Mouse (Mus musculus): ENCODE results near the gene Pgp. TPM values are rescaled to one million over a fixed set of nuclear protein-coding genes. Genes with fewer than 3 reads are reported as not detected.

Gene Pgp
- polyA plus RNA-seq, 1 experiment = 48.8 TPM

- Histone ChIP-seq H3K4me3 (replicated peaks) (no peak overlapping the region), H3K9me3 (no peaks in the 10 kb centered on the region), H3K27me3 (replicated peaks) (no peaks in the 10 kb centered on the region), H3K36me3 (replicated peaks; ENCODE audit: low read length) (peaks cover 66% of the 10 kb centered on the region), H3K4me1 (peaks cover 60% of the 10 kb centered on the region)
- TF ChIP-seq GATA1 (IDR thresholded peaks at IDR 0.05; ENCODE audit: borderline replicate concordance, low read length) (no peak), FLI1 (IDR thresholded peaks at IDR 0.05; ENCODE audit: low read length) (no peak)
These were observed 5.4 kb downstream of the Pgp start for GRCm38 (mm10) chr17:24475586-24475985.

- peaks cover 66% of the 10 kb centered on the region for H3K36me3 ChIP-seq (replicated peaks; ENCODE audit: low read length)
- H3K4me1 ChIP-seq = peaks cover 56% of the 10 kb centered on the region
- no peaks in the 10 kb centered on the region for H3K27me3 ChIP-seq (replicated peaks)
- H3K4me3 ChIP-seq (replicated peaks) = peak overlapping the region; percentile 2
- TF ChIP-seq FLI1 (IDR thresholded peaks at IDR 0.05; ENCODE audit: low read length) = no peak
- no peak for TF ChIP-seq GATA1 (IDR thresholded peaks at IDR 0.05; ENCODE audit: borderline replicate concordance, low read length)
- no peaks in the 10 kb centered on the region for H3K9me3 ChIP-seq
These were observed 6.0 kb downstream of the Pgp start for GRCm38 (mm10) chr17:24476022-24476776.

GRCm38 (mm10) chr17:24477053-24477984, 7.1 kb downstream of the Pgp start:
- peaks cover 51% of the 10 kb centered on the region for H3K4me1 ChIP-seq

DNA sequence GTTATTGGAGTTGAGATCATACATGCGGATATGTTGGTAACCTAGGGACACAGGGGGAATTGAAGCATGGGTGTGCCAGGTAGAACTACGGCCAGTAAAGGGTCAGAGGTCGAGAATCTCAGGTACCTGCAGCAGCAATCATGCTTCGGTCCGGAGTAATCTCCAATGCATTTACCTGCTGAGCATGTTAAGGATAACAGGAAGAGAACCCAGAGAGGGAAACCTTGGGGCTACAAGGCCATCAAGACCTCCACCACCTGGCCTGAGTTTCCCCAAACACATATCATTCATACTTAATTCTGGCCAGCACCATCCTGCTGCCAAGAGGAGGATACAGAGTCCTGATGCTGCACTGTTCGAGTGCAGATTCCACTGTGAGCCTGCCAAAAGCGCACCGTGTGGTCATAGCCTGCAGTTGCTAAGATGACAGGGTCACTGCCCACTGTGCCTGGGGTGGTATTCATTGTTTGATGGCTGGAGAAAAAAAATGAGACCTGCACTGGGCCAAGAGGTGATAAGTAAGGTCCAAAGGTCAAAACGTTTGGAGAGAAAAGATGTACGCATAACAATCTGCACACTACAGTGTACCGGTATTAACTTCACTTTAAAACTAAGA, 7.9 kb downstream of the Pgp start:
- H3K9me3 ChIP-seq = no peaks in the 10 kb centered on the region
- peaks cover 43% of the 10 kb centered on the region for H3K4me1 ChIP-seq
- no peaks in the 10 kb centered on the region for H3K27me3 ChIP-seq (replicated peaks)
- H3K4me3 ChIP-seq (replicated peaks) = peak overlapping the region; percentile 96
- H3K36me3 ChIP-seq (replicated peaks; ENCODE audit: low read length) = peaks cover 50% of the 10 kb centered on the region
- no peak for TF ChIP-seq GATA1 (IDR thresholded peaks at IDR 0.05; ENCODE audit: borderline replicate concordance, low read length)
- no peak for TF ChIP-seq FLI1 (IDR thresholded peaks at IDR 0.05; ENCODE audit: low read length)

More at GRCm38 (mm10) chr17:24477053-24477984, 7.1 kb downstream of the Pgp start:
- Histone ChIP-seq H3K27me3 (replicated peaks) (no peaks in the 10 kb centered on the region), H3K36me3 (replicated peaks; ENCODE audit: low read length) (peaks cover 58% of the 10 kb centered on the region), H3K4me3 (replicated peaks) (peak overlapping the region; percentile 96), H3K9me3 (no peaks in the 10 kb centered on the region)
- TF ChIP-seq GATA1 (IDR thresholded peaks at IDR 0.05; ENCODE audit: borderline replicate concordance, low read length) (no peak), FLI1 (IDR thresholded peaks at IDR 0.05; ENCODE audit: low read length) (no peak)

DNA sequence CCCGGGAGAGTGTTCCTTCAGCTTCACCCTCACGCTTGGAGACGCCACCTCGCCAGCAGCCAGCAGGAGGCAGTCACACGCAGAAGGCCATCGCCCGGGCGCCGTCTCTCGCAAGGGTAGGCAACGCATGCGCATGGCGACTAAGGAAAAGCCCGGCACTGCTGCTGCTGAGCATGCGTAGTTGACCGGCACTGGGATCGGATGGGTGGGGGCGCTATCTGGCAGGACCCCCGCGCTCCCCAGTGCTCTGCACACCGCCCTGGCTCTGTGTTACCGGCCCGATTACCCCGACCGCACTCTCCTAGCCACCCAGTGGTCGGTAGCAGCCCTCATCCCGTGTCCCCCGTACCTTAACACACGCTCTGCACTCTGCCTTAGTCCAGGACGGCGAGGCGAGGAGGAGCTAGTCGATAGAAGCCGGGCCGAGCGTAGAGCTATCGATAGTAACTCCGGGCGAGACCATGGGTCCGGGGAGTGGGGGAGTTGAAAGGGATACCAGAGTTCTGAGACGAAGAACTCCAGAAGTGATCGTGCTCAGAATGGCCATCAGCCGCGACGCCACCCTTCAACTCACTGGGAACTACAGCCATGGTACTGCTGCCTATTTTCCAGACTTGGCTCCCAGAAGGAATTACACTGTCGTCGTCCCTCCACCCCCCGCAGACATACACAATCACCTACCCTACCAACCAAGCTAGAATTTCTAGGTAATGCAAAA, 8.6 kb downstream of the Pgp start, which contains the start of gene Mlst8:
Gene Mlst8, minus strand, starts transcription at position 416 of the 718 bp plus-strand sequence.
- Histone ChIP-seq H3K36me3 (replicated peaks; ENCODE audit: low read length) (peaks cover 43% of the 10 kb centered on the region), H3K9me3 (no peaks in the 10 kb centered on the region), H3K4me3 (replicated peaks) (peak within 1 kb of the TSS; percentile 96), H3K27me3 (replicated peaks) (peaks cover 5% of the 10 kb centered on the region), H3K4me1 (peaks cover 36% of the 10 kb centered on the region)
- TF ChIP-seq FLI1 (IDR thresholded peaks at IDR 0.05; ENCODE audit: low read length) (no peak), GATA1 (IDR thresholded peaks at IDR 0.05; ENCODE audit: borderline replicate concordance, low read length) (no peak)

GRCm38 (mm10) chr17:24479431-24479830, 9.2 kb downstream of the Pgp start:
- TF ChIP-seq GATA1 (IDR thresholded peaks at IDR 0.05; ENCODE audit: borderline replicate concordance, low read length) = no peak
- TF ChIP-seq FLI1 (IDR thresholded peaks at IDR 0.05; ENCODE audit: low read length) = no peak
- H3K4me1 ChIP-seq = peaks cover 32% of the 10 kb centered on the region
- H3K4me3 ChIP-seq (replicated peaks) = peak overlapping the region; percentile 96
- no peaks in the 10 kb centered on the region for H3K9me3 ChIP-seq
- peaks cover 36% of the 10 kb centered on the region for H3K36me3 ChIP-seq (replicated peaks; ENCODE audit: low read length)
- peaks cover 5% of the 10 kb centered on the region for H3K27me3 ChIP-seq (replicated peaks)

DNA sequence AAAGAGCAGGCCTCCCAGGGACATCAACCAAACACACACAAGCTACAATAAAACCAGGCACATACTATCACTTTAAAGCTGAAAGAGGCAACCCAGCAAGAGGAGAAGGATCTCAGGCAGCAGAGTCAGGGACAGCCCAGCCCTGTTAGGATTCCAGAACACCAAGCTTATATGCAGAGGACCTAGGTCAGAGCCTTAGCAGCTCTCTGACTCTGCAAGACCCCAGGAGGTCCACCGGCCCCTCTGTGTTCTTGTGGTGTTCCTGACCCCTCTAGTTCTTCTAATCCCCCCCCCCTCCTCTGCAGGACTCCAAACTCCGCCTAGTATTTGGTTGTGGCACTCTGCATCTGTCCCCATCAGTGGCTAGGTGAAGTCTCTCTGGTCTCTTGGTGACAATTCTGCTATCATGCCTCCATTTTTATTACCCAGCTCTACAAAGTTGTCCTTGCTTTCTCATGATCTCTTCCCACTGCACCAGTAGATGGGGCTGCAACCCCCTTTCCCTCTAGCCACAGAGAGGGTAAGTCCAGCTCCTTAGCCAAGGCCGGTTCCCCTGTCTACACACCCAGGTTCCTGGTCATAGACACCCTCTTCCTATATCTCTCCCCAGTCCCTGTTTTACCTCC, 10.1 kb downstream of the Pgp start:
- peak overlapping the region; percentile 83 for H3K4me3 ChIP-seq (replicated peaks)
- H3K36me3 ChIP-seq (replicated peaks; ENCODE audit: low read length) = peaks cover 28% of the 10 kb centered on the region
- TF ChIP-seq GATA1 (IDR thresholded peaks at IDR 0.05; ENCODE audit: borderline replicate concordance, low read length) = no peak
- no peak for TF ChIP-seq FLI1 (IDR thresholded peaks at IDR 0.05; ENCODE audit: low read length)
- H3K27me3 ChIP-seq (replicated peaks) = peaks cover 12% of the 10 kb centered on the region
- H3K9me3 ChIP-seq = no peaks in the 10 kb centered on the region
- peaks cover 35% of the 10 kb centered on the region for H3K4me1 ChIP-seq

- H3K36me3 ChIP-seq (replicated peaks; ENCODE audit: low read length) = peaks cover 19% of the 10 kb centered on the region
- H3K9me3 ChIP-seq = no peaks in the 10 kb centered on the region
- H3K4me1 ChIP-seq = peaks cover 39% of the 10 kb centered on the region
- no peak overlapping the region for H3K4me3 ChIP-seq (replicated peaks)
- TF ChIP-seq GATA1 (IDR thresholded peaks at IDR 0.05; ENCODE audit: borderline replicate concordance, low read length) (no peak), FLI1 (IDR thresholded peaks at IDR 0.05; ENCODE audit: low read length) (no peak)
- H3K27me3 ChIP-seq (replicated peaks) = peaks cover 19% of the 10 kb centered on the region
These were observed 11.0 kb downstream of the Pgp start for GRCm38 (mm10) chr17:24481027-24481815.
